17 mouse cellular contexts compared by ENCODE assay signal in the genomic region with DNA sequence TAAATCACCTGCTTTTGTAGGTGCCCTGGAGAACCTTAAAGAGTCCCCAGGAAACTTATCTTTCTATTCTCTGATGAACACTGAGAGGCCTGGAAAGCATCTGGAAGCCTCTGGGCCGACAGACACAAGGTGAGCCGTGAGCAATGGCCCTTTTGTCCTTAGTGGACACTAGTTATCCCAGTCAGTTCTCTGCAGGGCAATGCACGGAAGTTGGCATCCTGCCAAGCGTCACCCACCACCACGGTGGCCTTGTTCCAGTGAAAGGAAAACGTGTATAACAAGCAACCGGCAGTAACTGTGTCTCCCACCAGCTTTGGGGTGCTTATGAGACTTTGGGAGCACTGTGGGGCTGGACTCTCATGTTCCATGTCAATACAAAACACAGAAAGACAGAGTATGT. TPM values are rescaled to one million over a fixed set of nuclear protein-coding genes. Genes with fewer than 3 reads are reported as not detected.
A peak's percentile ranks its signal among the peaks of the same experiment; 100 is the strongest.
DNase-seq lines count a peak whose midpoint lies in the region; ATAC-seq lines count a peak whose summit lies in the region.
"Had no signal": no experiment of that assay in that cellular context is flagged by ENCODE, and none has a peak within 500 bp of the region (broad histone marks: within the 10 kb centered on the region; RNA-seq: fewer than 3 reads in every experiment).

No protein-coding gene starts in this region.

- ATAC-seq in forebrain, embryonic 13.5 days = no peak
- ATAC-seq in neural tube, embryonic 15.5 days (ENCODE audit: low FRiP score) = no peak

- no peak for DNase-seq in forebrain, embryonic 10.5 days (ENCODE audit: extremely low spot score, low spot score)
- DNase-seq in kidney, postnatal 10 days = peak; percentile 36
- no peak for DNase-seq in kidney, postnatal 14 days
- DNase-seq in testis, postnatal 10 days (ENCODE audit: low spot score) = peak; percentile 68
- DNase-seq in testis, postnatal 14 days (ENCODE audit: low spot score) = no peak
- DNase-seq in lung, adult 18-20 months = no peak
- DNase-seq: B cell, adult 2 months; gastrocnemius, postnatal 10 days; heart, adult 2 months; lung, embryonic 14.5 days; lung, postnatal 4 days; thymus, adult 2 months had no signal

- H3K4me1 ChIP-seq in forebrain, embryonic 13.5 days = peaks cover 37% of the 10 kb centered on the region
- peaks cover 34% of the 10 kb centered on the region for H3K4me1 ChIP-seq in forebrain, embryonic 10.5 days
- peaks cover 38% of the 10 kb centered on the region for H3K4me1 ChIP-seq in neural tube, embryonic 15.5 days

- 0 out of 2 replicates have a peak overlapping the region, but pooled peaks have one; percentile 6 for H3K4me3 ChIP-seq in forebrain, embryonic 13.5 days
- no peak overlapping the region for H3K4me3 ChIP-seq in forebrain, embryonic 10.5 days
- no peak overlapping the region for H3K4me3 ChIP-seq in neural tube, embryonic 15.5 days (replicated peaks)
- H3K4me3 ChIP-seq: erythroblast, embryonic 14.5 days; heart, adult 2 months; heart, embryonic 15.5 days had no signal

- H3K4me2 ChIP-seq in forebrain, embryonic 13.5 days = peak overlapping the region; percentile 71
- peak overlapping the region; percentile 16; the same call in 1 of the 2 replicates for H3K4me2 ChIP-seq in neural tube, embryonic 15.5 days
- H3K4me2 ChIP-seq: heart, embryonic 15.5 days; midbrain, embryonic 11.5 days had no signal

- 43% methylated on average over 7 of the region's 7 CpGs for WGBS in forebrain, embryonic 13.5 days
- WGBS in forebrain, embryonic 10.5 days = 91% methylated on average over 7 of the region's 7 CpGs
- 46% methylated on average over 7 of the region's 7 CpGs for WGBS in neural tube, embryonic 15.5 days

- H3K9ac ChIP-seq in forebrain, embryonic 13.5 days = peak overlapping the region; percentile 37; the same call in 1 of the 2 replicates
- no peak overlapping the region for H3K9ac ChIP-seq in neural tube, embryonic 15.5 days (replicated peaks)
- H3K9ac ChIP-seq: heart, embryonic 15.5 days; lung, embryonic 14.5 days had no signal

- peak overlapping the region; percentile 40 for H3K27ac ChIP-seq in forebrain, embryonic 13.5 days
- H3K27ac ChIP-seq in forebrain, embryonic 10.5 days = no peak overlapping the region
- peak overlapping the region; percentile 24; the same call in 1 of the 2 replicates for H3K27ac ChIP-seq in neural tube, embryonic 15.5 days (replicated peaks)
- H3K27ac ChIP-seq: heart, adult 2 months; heart, embryonic 15.5 days had no signal

- peaks cover 56% of the 10 kb centered on the region for H3K36me3 ChIP-seq in forebrain, embryonic 13.5 days (ENCODE audit: poor library complexity, severe bottlenecking)
- H3K36me3 ChIP-seq in forebrain, embryonic 10.5 days (replicated peaks) = peaks cover 60% of the 10 kb centered on the region
- H3K36me3 ChIP-seq in neural tube, embryonic 15.5 days = peaks cover 31% of the 10 kb centered on the region

- H3K27me3 ChIP-seq in forebrain, embryonic 13.5 days = no peaks in the 10 kb centered on the region
- H3K27me3 ChIP-seq in forebrain, embryonic 10.5 days (ENCODE audit: poor library complexity, severe bottlenecking) = peaks cover 13% of the 10 kb centered on the region
- H3K27me3 ChIP-seq in neural tube, embryonic 15.5 days (replicated peaks) = no peaks in the 10 kb centered on the region
- H3K27me3 ChIP-seq: heart, embryonic 15.5 days had no signal

- H3K9me3 ChIP-seq in forebrain, embryonic 13.5 days (replicated peaks) = no peaks in the 10 kb centered on the region
- H3K9me3 ChIP-seq in forebrain, embryonic 10.5 days = no peaks in the 10 kb centered on the region
- no peaks in the 10 kb centered on the region for H3K9me3 ChIP-seq in neural tube, embryonic 15.5 days (replicated peaks)
- H3K9me3 ChIP-seq: heart, embryonic 15.5 days had no signal

RNA-seq across cellular contexts. Expression of a gene that starts 2.7 kb away (rescaled TPM):
- 1,080 and 1,130 TPM in 2 replicates for polyA plus RNA-seq in forebrain, embryonic 13.5 days (2015; fragmentation: Nextera tagmentation; extraction: Ambion mirVana)
- 966 and 1,001 TPM in 2 replicates for polyA plus RNA-seq in forebrain, embryonic 10.5 days (2016; fragmentation: Nextera tagmentation; extraction: Ambion mirVana)
- 1,021 and 1,056 TPM in 2 replicates for polyA plus RNA-seq in neural tube, embryonic 15.5 days (2015; fragmentation: Nextera tagmentation; extraction: Ambion mirVana)

RNA-seq across cellular contexts. Expression of a gene that starts 34.2 kb away (rescaled TPM):
- polyA plus RNA-seq in forebrain, embryonic 13.5 days (2015; fragmentation: Nextera tagmentation; extraction: Ambion mirVana) = 0.98 and 2.6 TPM in 2 replicates
- 3.4 and 4.3 TPM in 2 replicates for polyA plus RNA-seq in forebrain, embryonic 10.5 days (2016; fragmentation: Nextera tagmentation; extraction: Ambion mirVana)
- 1.8 and 2.5 TPM in 2 replicates for polyA plus RNA-seq in neural tube, embryonic 15.5 days (2015; fragmentation: Nextera tagmentation; extraction: Ambion mirVana)
- polyA plus RNA-seq: erythroblast, embryonic 14.5 days had no signal

Comparison
In these comparisons a context has a peak if more than half of its experiments do, and no peak if none do; other contexts are left out.
1. DNase-seq: peak in kidney, postnatal 10 days (single experiment) and testis, postnatal 10 days (single experiment); none in forebrain, embryonic 10.5 days (single experiment), kidney, postnatal 14 days (single experiment), testis, postnatal 14 days (single experiment) and lung, adult 18-20 months (0 of 2).